Mouse (Mus musculus): ENCODE measurements at regions not wholly inside any gene's neighbourhood (a gene's known extent, or its start where the extent isn't known, plus 50 kb on each side); places are given as distances from the start of the nearest gene placed in this dataset.

DNA sequence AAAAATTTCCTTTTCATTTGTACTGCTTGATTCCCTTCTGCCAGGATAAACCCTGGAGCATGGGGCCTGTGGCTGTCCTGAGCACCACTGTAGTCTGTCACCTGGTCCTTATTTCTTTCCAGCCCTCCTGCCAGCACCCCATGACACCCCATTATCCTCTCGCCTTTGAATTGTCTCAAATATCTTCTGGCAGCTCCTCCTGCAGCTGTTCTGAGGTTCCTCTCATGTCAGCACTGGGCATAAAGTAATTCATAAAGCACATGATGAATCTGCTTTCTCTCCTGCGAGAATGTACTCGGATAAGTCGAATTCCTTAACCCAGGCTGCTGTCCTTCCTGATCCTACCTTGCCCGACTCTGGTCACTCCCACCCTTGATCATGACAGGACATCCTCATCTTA is 195.1 kb downstream of the Sec61b start:
- TF ChIP-seq POLR2A (IDR thresholded peaks at IDR 0.05; ENCODE audit: low read depth, low read length) = no peak
- TF ChIP-seq CTCF (IDR thresholded peaks at IDR 0.05; ENCODE audit: borderline replicate concordance, insufficient read depth, low read length) = no peak

Measured in embryonic fibroblast, embryonic 13.5 days (primary cell).